Mouse (Mus musculus) G1E (cell line): ENCODE results near the gene Whrn. TPM values are rescaled to one million over a fixed set of nuclear protein-coding genes. Genes with fewer than 3 reads are reported as not detected.

Experiments used
- ATAC-seq: 2 replicates; pipeline ENCODE4 v1.8.0; 2016; ENCODE audit warnings: mild to moderate bottlenecking; ENCODE audit not compliant: insufficient number of reproducible peaks, poor library complexity, low FRiP score, severe bottlenecking; ENCODE audit errors: extremely low read depth
- DNase-seq: peaks from one replicate; pipeline ENCODE4 v3.0.0; 2012; ENCODE audit warnings: low spot score
- H3K27me3 ChIP-seq: 2 replicates; pipeline ENCODE4 v1.6.1; 2012; ENCODE audit warnings: mild to moderate bottlenecking, low read length, inconsistent platforms; ENCODE audit not compliant: insufficient read depth
- H3K36me3 ChIP-seq: replicated peaks from 2 replicates; pipeline ENCODE3; 2012; ENCODE audit warnings: mild to moderate bottlenecking, inconsistent platforms
- H3K4me1 ChIP-seq: 2 replicates; pipeline ENCODE4 v1.6.1; 2012; ENCODE audit warnings: low read depth, low read length, inconsistent platforms, mixed read lengths; ENCODE audit not compliant: insufficient read depth
- H3K4me3 ChIP-seq: 2 replicates; pipeline ENCODE4 v1.5.1; 2012; ENCODE audit warnings: low read depth, mild to moderate bottlenecking, inconsistent platforms, low read length, moderate library complexity, mixed read lengths
- H3K9me3 ChIP-seq: replicated peaks from 2 replicates; pipeline ENCODE4 v1.6.1; 2012; ENCODE audit warnings: inconsistent platforms
- CTCF ChIP-seq: IDR thresholded peaks from 2 replicates; pipeline ENCODE4 v1.5.1; 2012; ENCODE audit warnings: low read depth, low read length, inconsistent platforms, mixed read lengths
- GATA1 ChIP-seq: IDR thresholded peaks from 2 replicates; pipeline ENCODE4 v1.6.1; 2012; ENCODE audit warnings: borderline replicate concordance, low read length, inconsistent platforms, mixed read lengths
- GATA2 ChIP-seq: IDR thresholded peaks from 2 replicates; pipeline ENCODE4 v1.6.1; 2012; ENCODE audit warnings: low read depth, low read length, inconsistent platforms, borderline replicate concordance
- POLR2AphosphoS5 ChIP-seq: IDR thresholded peaks from 2 replicates; pipeline ENCODE4 v1.6.1; 2012; ENCODE audit warnings: low read depth, low read length, inconsistent platforms; ENCODE audit not compliant: insufficient replicate concordance
- TAL1 ChIP-seq: conservative IDR thresholded peaks from 2 replicates; pipeline ENCODE4 v1.6.1; 2012; ENCODE audit warnings: low read depth, low read length, inconsistent platforms, mixed read lengths
- polyA plus RNA-seq: library from polyadenylated mRNA; stranded (reverse); fragments of >175 nt; gene quantifications from 2 replicates; pipeline ENCODE4 v1.2.3, GENCODE M21; 2012
- total RNA-seq, 2 experiments: library from RNA; stranded (forward) in 1 of 2; stranded (reverse) in 1 of 2; fragments of 200-1000 nt in 1 of 2; fragments of >200 nt in 1 of 2; fragmentation: Nextera tagmentation in 1 of 2; gene quantifications; 2 replicates each; pipeline ENCODE4 v1.2.3; 2014 to 2017

Gene Whrn
- total and polyA plus RNA-seq, 3 experiments, result 0.38 TPM; not detected in 2

DNA sequence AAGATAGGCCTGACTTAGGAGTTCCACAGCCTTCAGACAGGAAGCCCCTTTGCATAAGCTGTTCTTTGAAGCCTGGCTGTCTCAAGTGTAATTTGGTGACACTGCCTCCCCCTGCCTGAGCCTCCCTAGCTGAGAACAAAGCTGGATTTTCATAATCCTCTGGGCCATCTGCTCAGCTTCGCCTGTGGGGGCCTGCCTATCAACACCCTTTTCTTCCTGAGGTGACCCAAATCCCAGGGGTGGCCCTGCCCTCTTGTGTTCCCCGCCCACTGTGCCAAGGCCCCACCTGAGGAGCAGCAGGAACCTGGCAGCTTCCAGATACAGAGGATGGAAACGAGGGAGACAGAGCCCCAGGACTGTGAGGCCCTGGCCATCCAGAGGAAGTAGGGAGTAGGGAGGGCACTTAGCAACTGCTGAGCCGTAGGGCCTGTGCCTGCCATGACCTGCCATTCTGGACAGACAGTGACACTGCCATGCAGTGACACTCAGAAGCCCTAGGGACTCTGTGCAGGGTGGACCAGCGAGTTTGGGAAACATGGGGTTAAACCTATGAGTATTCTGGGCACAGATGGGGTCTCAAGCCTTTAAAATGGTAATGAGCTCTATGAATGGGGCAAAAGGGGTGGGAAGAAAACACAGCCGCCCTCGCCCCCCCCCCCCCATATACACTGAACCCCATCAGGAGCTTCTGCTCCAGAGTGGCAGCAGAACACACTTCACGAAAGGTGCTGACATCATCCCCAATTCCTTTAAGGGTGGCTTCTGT, 106.5 kb downstream of the Whrn start:
- Histone ChIP-seq H3K4me1 (no peaks in the 10 kb centered on the region), H3K36me3 (no peaks in the 10 kb centered on the region), H3K27me3 (no peaks in the 10 kb centered on the region), H3K9me3 (peaks cover 81% of the 10 kb centered on the region), H3K4me3 (no peak overlapping the region)
- TF ChIP-seq GATA2, result no peak
- TF ChIP-seq POLR2AphosphoS5, result no peak
- TF ChIP-seq TAL1, result no peak
- no peak for TF ChIP-seq CTCF
- TF ChIP-seq GATA1, result no peak
- ATAC-seq, result no peak
- DNase-seq, result no peak

DNA sequence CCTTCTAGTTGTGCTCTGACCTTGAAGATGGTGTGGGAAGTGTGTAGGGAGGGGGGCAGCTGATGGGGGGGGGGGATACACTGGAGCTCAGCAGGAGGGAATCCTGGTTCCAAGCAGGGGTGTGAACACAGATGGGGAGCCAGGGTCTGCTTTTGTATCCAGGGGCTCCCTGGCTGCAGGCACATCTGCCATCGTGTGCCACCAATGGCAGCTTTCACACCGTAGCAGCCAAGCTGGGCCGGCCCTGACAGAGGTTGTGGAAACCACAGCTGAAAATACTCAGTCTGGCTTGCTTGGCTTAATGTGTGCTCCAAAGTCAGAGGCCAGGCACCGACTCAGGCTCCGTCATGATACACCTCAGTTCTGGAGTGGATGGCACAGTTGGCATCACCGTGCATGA, 107.8 kb downstream of the Whrn start:
- no peaks in the 10 kb centered on the region for H3K36me3 ChIP-seq
- H3K4me3 ChIP-seq, result no peak overlapping the region
- peaks cover 82% of the 10 kb centered on the region for H3K9me3 ChIP-seq
- ATAC-seq (no peak), DNase-seq (no peak)
- TF ChIP-seq TAL1 (no peak), GATA1 (no peak), GATA2 (no peak), POLR2AphosphoS5 (no peak), CTCF (no peak)
- H3K4me1 ChIP-seq, result no peaks in the 10 kb centered on the region
- H3K27me3 ChIP-seq, result no peaks in the 10 kb centered on the region

DNA sequence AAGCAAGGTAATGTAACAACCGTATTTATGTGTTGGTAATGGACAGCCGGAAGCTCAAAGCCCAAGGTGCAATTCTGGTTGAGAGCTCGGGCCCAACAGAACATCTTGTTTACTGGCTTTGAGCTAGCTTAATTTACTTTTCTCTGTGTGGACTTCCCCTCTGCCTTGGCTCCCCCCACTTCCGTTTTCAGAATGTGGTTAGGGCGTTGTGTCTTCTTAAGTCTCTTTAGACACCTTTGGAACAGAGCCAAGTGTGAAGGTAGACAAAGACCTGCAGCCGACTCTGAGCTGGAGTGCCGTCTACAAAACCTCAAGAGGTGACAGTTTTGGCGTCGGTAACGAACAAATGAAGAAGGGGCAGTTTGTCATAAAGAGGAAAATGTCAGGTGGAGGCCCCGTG, 110.0 kb downstream of the Whrn start:
- TF ChIP-seq CTCF, result no peak
- TF ChIP-seq GATA2, result no peak
- TF ChIP-seq TAL1, result no peak
- no peak for TF ChIP-seq POLR2AphosphoS5
- TF ChIP-seq GATA1, result no peak
- Histone ChIP-seq H3K9me3 (peaks cover 85% of the 10 kb centered on the region), H3K27me3 (no peaks in the 10 kb centered on the region), H3K36me3 (no peaks in the 10 kb centered on the region), H3K4me3 (no peak overlapping the region), H3K4me1 (no peaks in the 10 kb centered on the region)
- ATAC-seq (no peak), DNase-seq (no peak)

DNA sequence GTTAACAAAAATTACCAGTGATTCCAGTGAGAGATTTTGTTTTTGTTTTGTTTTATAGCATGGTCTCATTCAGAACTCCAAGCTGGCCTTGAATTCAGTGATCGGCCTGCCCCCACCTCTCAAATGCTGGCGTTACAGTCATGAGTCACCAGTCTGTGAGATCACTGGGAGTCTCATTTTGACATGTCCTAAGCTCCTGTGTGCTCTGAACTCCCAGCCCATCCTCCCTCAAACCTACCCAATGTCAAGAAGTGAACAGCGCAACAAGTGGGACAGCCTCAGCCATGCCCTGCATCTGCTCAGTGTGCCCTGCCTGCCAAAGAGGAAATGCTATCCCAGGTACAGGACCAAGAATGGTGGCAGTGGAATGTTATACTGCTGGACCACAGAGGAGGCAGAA, 110.5 kb downstream of the Whrn start:
- no peak for ATAC-seq
- Histone ChIP-seq H3K4me1 (no peaks in the 10 kb centered on the region), H3K27me3 (no peaks in the 10 kb centered on the region), H3K9me3 (peaks cover 85% of the 10 kb centered on the region), H3K4me3 (no peak overlapping the region), H3K36me3 (no peaks in the 10 kb centered on the region)
- no peak for TF ChIP-seq POLR2AphosphoS5
- no peak for TF ChIP-seq CTCF
- no peak for TF ChIP-seq TAL1
- no peak for TF ChIP-seq GATA1
- no peak for TF ChIP-seq GATA2
- DNase-seq, result no peak

DNA sequence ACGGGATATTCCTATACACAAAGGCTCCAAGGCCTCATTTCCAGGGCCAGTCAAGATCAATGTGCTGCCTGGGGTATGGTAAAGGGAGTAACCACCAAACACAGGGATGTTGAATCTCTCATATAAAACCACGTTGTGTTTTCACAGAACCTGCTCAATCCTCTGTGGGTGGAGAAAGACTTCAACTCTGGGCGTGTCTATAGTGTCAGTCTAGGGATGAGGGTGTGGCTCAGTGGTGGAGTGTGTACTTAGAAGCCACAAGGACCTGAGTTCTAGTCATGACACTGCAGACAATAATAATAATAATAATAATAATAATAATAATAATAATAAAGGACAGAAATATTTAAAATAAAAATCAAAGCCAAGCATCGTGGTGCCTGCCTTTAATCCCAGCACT, 111.5 kb downstream of the Whrn start:
- H3K27me3 ChIP-seq, result no peaks in the 10 kb centered on the region
- DNase-seq, result no peak
- TF ChIP-seq TAL1 (no peak), CTCF (no peak)
- no peak overlapping the region for H3K4me3 ChIP-seq
- no peak for ATAC-seq
- no peaks in the 10 kb centered on the region for H3K36me3 ChIP-seq
- peaks cover 85% of the 10 kb centered on the region for H3K9me3 ChIP-seq
- no peaks in the 10 kb centered on the region for H3K4me1 ChIP-seq

DNA sequence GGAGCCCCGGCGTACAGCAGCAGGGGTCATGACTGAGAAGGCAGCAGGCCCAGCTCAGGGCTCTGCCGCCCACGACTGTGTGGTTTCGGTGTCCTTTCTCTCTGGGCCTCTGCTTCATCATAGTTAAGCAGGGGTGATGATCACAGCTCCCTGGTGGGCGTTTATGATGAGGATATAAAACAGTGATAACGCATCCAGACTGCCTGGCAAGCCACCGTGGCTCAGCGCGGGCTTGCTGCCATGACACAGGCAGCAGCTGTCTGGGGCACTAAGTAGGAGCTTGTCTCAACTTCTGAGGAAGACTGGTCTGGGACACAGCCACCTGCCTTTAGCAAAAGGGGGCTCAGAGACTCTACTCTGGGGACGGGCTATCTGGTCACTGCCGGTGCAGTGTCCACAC, 112.3 kb downstream of the Whrn start:
- H3K4me1 ChIP-seq, result no peaks in the 10 kb centered on the region
- peaks cover 85% of the 10 kb centered on the region for H3K9me3 ChIP-seq
- no peaks in the 10 kb centered on the region for H3K36me3 ChIP-seq
- TF ChIP-seq POLR2AphosphoS5, result no peak
- TF ChIP-seq GATA2, result no peak
- no peak for TF ChIP-seq TAL1
- no peak for TF ChIP-seq GATA1
- TF ChIP-seq CTCF, result no peak
- no peak overlapping the region for H3K4me3 ChIP-seq
- no peak for ATAC-seq
- DNase-seq, result no peak
- H3K27me3 ChIP-seq, result no peaks in the 10 kb centered on the region

DNA sequence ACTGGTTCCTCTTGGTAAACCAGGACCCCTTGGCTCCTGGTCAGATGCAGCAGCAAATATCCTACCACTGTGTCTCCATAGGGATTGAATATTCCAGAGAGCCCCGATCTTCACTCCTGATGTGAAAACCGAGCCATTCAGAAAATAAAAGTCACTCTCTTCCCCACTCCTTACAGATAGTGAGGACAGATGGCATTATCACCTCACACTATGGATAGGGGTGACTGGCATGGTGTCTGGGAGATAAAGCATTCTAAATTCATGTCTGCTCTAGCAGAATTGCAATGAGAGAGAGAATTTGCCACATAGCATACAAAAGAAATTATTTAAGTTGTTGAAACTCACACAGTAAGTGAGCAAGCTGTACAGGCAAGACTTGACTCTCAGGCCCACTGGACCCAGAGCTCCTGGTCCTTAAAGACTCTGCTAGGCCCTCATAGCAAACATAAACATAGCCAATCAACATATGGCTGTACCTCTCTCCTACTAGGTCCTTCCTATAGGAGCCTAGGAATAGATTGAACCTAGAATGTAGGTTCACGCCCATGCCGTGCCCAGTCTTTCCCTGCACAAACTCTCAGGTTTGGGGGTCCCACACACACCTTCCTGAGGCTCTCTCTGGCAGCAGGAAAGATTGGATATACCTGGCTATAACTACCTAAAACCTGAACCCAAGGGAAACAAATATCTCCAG, 113.0 kb downstream of the Whrn start:
- peaks cover 85% of the 10 kb centered on the region for H3K9me3 ChIP-seq
- ATAC-seq (no peak), DNase-seq (no peak)
- H3K4me1 ChIP-seq, result no peaks in the 10 kb centered on the region
- H3K36me3 ChIP-seq, result no peaks in the 10 kb centered on the region
- TF ChIP-seq CTCF, result no peak
- TF ChIP-seq GATA2, result no peak
- TF ChIP-seq TAL1, result no peak
- TF ChIP-seq GATA1, result no peak
- TF ChIP-seq POLR2AphosphoS5, result no peak
- H3K27me3 ChIP-seq, result no peaks in the 10 kb centered on the region
- no peak overlapping the region for H3K4me3 ChIP-seq
